Mouse (Mus musculus) testis, adult 2 months (tissue): ENCODE data around the gene Dpm3. TPM values are rescaled to one million over a fixed set of nuclear protein-coding genes. Genes with fewer than 3 reads are reported as not detected.

ENCODE experiments used
- H3K27ac ChIP-seq: fragments of 200-500 bp; 2 replicates; pipeline ENCODE4 v1.5.1; 2012; ENCODE audit warnings: low read depth, low read length; ENCODE audit not compliant: control insufficient read depth, insufficient read depth
- H3K27me3 ChIP-seq: fragments of 200-500 bp; 2 replicates; pipeline ENCODE4 v1.6.1; 2012; ENCODE audit warnings: mild to moderate bottlenecking, low read length, moderate library complexity; ENCODE audit not compliant: control insufficient read depth, insufficient read depth
- H3K36me3 ChIP-seq: fragments of 200-500 bp; 2 replicates; pipeline ENCODE4 v1.6.1; 2012; ENCODE audit warnings: mild to moderate bottlenecking, low read length; ENCODE audit not compliant: control insufficient read depth, insufficient read depth
- H3K4me1 ChIP-seq: fragments of 200-500 bp; 2 replicates; pipeline ENCODE4 v1.6.1; 2012; ENCODE audit warnings: low read length; ENCODE audit not compliant: control insufficient read depth, insufficient read depth
- H3K4me3 ChIP-seq: fragments of 200-500 bp; 2 replicates; pipeline ENCODE4 v1.5.1; 2012; ENCODE audit warnings: low read depth, mild to moderate bottlenecking, low read length, moderate library complexity, mixed read lengths; ENCODE audit not compliant: control insufficient read depth
- CTCF ChIP-seq: fragments of 200-500 bp; IDR thresholded peaks from 2 replicates; pipeline ENCODE4 v1.5.1; 2012; ENCODE audit warnings: low read depth, mild to moderate bottlenecking, inconsistent platforms, low read length, moderate library complexity; ENCODE audit not compliant: control insufficient read depth, insufficient read depth, insufficient replicate concordance
- POLR2A ChIP-seq: fragments of 200-500 bp; IDR thresholded peaks from 2 replicates; pipeline ENCODE4 v1.6.1; 2012; ENCODE audit warnings: low read depth, mild to moderate bottlenecking, inconsistent platforms, low read length, moderate library complexity; ENCODE audit not compliant: control insufficient read depth
- polyA plus RNA-seq: library from polyadenylated mRNA; depleted of rRNA; stranded (reverse); fragments of >200 nt; gene quantifications from 2 replicates; pipeline ENCODE4 v1.2.3, GENCODE M21; 2012

Dpm3 gene
- polyA plus RNA-seq, 1 experiment = 42.2 TPM

DNA sequence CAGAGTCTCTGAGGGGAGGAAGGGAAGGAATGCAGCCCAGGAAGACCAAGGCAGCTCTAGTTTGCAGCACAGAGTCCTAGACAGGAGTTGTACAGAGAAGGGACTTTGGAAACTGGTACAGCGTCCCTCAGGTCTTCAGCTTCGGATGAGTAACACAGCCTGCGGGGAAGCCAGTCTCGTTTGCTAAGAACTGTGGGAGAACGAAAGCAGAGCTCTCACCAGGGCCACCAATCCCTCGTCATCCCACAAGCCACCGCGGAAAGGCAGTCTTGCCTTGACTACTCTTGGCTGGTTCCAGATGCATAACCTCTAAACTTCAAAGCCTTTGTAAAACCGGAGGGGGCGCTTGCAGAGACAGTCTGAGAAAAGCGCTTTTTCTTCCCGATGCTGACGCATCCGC lies 40.3 kb downstream of the Dpm3 start:
- H3K27ac ChIP-seq = no peak overlapping the region
- no peak overlapping the region; the same call in none of the 2 replicates for H3K4me3 ChIP-seq
- H3K4me1 ChIP-seq = peaks cover 4% of the 10 kb centered on the region
- no peak for TF ChIP-seq POLR2A
- TF ChIP-seq CTCF = no peak
- no peaks in the 10 kb centered on the region for H3K27me3 ChIP-seq
- no peaks in the 10 kb centered on the region for H3K36me3 ChIP-seq

DNA sequence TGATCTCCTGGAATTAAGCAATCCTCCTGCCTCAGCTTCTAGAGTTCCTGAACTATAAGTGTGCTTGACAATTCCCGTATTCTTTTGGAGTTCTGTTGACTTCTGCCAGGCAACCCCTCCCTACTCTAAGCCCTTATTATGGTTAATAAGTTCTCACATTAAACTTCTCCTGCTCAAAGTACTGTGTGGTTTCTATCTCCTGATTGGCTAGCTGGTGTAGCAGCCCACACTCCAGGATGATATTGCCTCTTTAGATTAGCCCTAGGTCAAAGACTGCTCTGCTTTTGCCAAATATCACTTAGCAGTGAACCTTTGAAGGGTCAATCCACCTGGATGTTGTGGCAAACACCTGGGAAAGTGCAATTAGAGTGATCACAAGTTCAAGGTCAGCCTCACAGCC lies 40.9 kb downstream of the Dpm3 start:
- Histone ChIP-seq H3K4me3 (no peak overlapping the region), H3K4me1 (peaks cover 4% of the 10 kb centered on the region), H3K27ac (no peak overlapping the region), H3K36me3 (no peaks in the 10 kb centered on the region), H3K27me3 (no peaks in the 10 kb centered on the region)
- no peak for TF ChIP-seq CTCF
- no peak for TF ChIP-seq POLR2A

DNA sequence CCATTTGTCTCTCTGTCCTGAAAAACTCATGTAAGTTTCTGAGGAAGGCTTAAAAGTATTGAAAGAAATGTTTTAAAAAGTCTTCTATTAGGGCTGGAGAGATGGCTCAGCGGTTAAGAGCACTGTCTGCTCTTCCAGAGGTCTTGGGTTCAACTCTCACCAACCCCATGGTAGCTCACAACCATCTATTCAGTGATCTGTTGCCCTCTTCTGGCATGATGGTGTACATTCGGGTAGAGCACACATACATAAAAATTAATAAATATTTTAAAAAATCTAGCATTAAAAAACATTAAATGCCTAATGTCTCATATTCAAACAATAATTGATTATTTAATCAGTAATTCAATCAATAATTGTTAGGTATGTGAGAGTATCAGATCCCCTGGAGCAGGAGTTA lies 41.4 kb downstream of the Dpm3 start:
- Histone ChIP-seq H3K36me3 (no peaks in the 10 kb centered on the region), H3K4me1 (peaks cover 4% of the 10 kb centered on the region), H3K27me3 (no peaks in the 10 kb centered on the region), H3K4me3 (no peak overlapping the region), H3K27ac (no peak overlapping the region)
- TF ChIP-seq POLR2A (no peak), CTCF (no peak)

GRCm38 (mm10) chr3:89304440-89304839 lies 45.3 kb downstream of the Dpm3 start:
- no peaks in the 10 kb centered on the region for H3K36me3 ChIP-seq
- no peaks in the 10 kb centered on the region for H3K27me3 ChIP-seq
- TF ChIP-seq POLR2A = no peak
- TF ChIP-seq CTCF = no peak
- H3K4me1 ChIP-seq = peaks cover 3% of the 10 kb centered on the region
- H3K4me3 ChIP-seq = no peak overlapping the region
- H3K27ac ChIP-seq = no peak overlapping the region

- H3K27me3 ChIP-seq = no peaks in the 10 kb centered on the region
- TF ChIP-seq POLR2A = no peak
- TF ChIP-seq CTCF = no peak
- no peaks in the 10 kb centered on the region for H3K36me3 ChIP-seq
- no peak overlapping the region for H3K27ac ChIP-seq
- no peak overlapping the region for H3K4me3 ChIP-seq
- peaks cover 2% of the 10 kb centered on the region; the same call in 1 of the 2 replicates for H3K4me1 ChIP-seq
These were observed 45.9 kb downstream of the Dpm3 start for GRCm38 (mm10) chr3:89305105-89305504.

- peaks cover 2% of the 10 kb centered on the region; the same call in 1 of the 2 replicates for H3K4me1 ChIP-seq
- no peak for TF ChIP-seq POLR2A
- no peak for TF ChIP-seq CTCF
- H3K27me3 ChIP-seq = no peaks in the 10 kb centered on the region
- no peak overlapping the region for H3K4me3 ChIP-seq
- H3K27ac ChIP-seq = no peak overlapping the region
- H3K36me3 ChIP-seq = no peaks in the 10 kb centered on the region
These were observed 46.6 kb downstream of the Dpm3 start for GRCm38 (mm10) chr3:89305551-89306325.

DNA sequence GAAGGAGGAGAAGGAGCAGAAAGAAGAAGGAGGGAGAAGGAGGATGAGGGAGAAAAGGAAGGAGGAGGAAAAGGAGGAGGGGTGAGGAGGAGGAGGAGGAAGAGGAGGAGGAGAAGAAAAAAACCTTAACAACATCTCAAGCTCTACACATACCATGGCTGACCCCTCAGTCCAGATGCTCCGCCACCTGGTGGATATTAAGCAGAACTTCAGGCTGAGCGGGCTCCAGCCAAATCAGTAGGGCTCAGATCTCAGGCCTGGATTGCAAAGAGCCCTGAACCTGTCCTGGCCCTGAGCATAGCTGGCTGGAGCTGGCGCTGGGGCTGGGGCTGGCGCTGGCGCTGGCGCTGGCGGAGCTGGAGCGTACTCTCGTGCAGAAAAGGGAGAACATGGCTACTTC lies 48.9 kb downstream of the Dpm3 start:
- peaks cover 2% of the 10 kb centered on the region; the same call in 1 of the 2 replicates for H3K4me1 ChIP-seq
- TF ChIP-seq CTCF = peak; percentile 77; the same call in 1 of the 2 replicates
- TF ChIP-seq POLR2A = no peak
- no peaks in the 10 kb centered on the region for H3K27me3 ChIP-seq
- H3K4me3 ChIP-seq = no peak overlapping the region
- no peak overlapping the region for H3K27ac ChIP-seq
- H3K36me3 ChIP-seq = no peaks in the 10 kb centered on the region
